Mouse (Mus musculus) limb, embryonic 14.5 days (tissue): ENCODE data around the gene Setd2. TPM values are rescaled to one million over a fixed set of nuclear protein-coding genes. Genes with fewer than 3 reads are reported as not detected.

Source experiments
- ATAC-seq: fragments of 200-750 bp; cut with Nextera tagmentation; 2 replicates; pipeline ENCODE4 v1.8.0; 2017; ENCODE audit warnings: low read depth, moderate number of reproducible peaks, moderate TSS enrichment; ENCODE audit not compliant: low FRiP score
- DNase-seq: peaks from one replicate; pipeline ENCODE4 v3.0.0-alpha.2; 2015; ENCODE audit warnings: low spot score
- H3K27ac ChIP-seq: fragments of 300-500 bp; sonication (generic); replicated peaks from 2 replicates; pipeline ENCODE4 v1.5.1; 2014; ENCODE audit warnings: low read depth, mild to moderate bottlenecking, low read length, moderate library complexity, mixed read lengths
- H3K27me3 ChIP-seq: fragments of 300-500 bp; sonication (generic); 2 replicates; pipeline ENCODE4 v1.6.1; 2014; ENCODE audit warnings: low read length, mixed read lengths; ENCODE audit not compliant: control insufficient read depth, insufficient read depth
- H3K36me3 ChIP-seq: fragments of 300-500 bp; sonication (generic); 2 replicates; pipeline ENCODE4 v1.6.1; 2014; ENCODE audit warnings: mild to moderate bottlenecking, low read length, moderate library complexity, mixed read lengths; ENCODE audit not compliant: control insufficient read depth, insufficient read depth
- H3K4me1 ChIP-seq: fragments of 300-500 bp; sonication (generic); 2 replicates; pipeline ENCODE4 v1.6.1; 2014; ENCODE audit warnings: antibody characterized with exemption, low read length, mixed read lengths; ENCODE audit not compliant: control insufficient read depth, insufficient read depth
- H3K4me2 ChIP-seq: fragments of 300-500 bp; sonication (generic); replicated peaks from 2 replicates; pipeline ENCODE4 v1.6.1; 2014; ENCODE audit warnings: low read depth, mild to moderate bottlenecking, low read length, moderate library complexity; ENCODE audit not compliant: severe bottlenecking
- H3K4me3 ChIP-seq: fragments of 300-500 bp; sonication (generic); replicated peaks from 2 replicates; pipeline ENCODE4 v1.5.1; 2014; ENCODE audit warnings: low read length
- H3K9ac ChIP-seq: fragments of 300-500 bp; sonication (generic); 2 replicates; pipeline ENCODE4 v1.6.1; 2014; ENCODE audit warnings: mild to moderate bottlenecking, low read depth, low read length, moderate library complexity; ENCODE audit not compliant: severe bottlenecking
- H3K9me3 ChIP-seq: fragments of 300-500 bp; sonication (generic); 2 replicates; pipeline ENCODE4 v1.6.1; 2016; ENCODE audit warnings: low read length; ENCODE audit not compliant: control insufficient read depth
- POLR2A ChIP-seq: fragments of 200-500 bp; IDR thresholded peaks from 2 replicates; pipeline ENCODE4 v1.8.0; 2012; ENCODE audit warnings: inconsistent platforms, mild to moderate bottlenecking, moderate library complexity, borderline replicate concordance; ENCODE audit not compliant: insufficient read depth, insufficient read length; ENCODE audit errors: extremely low read depth
- WGBS: fragments of 180-500 bp; shearing (Covaris S2); extraction: QIAGEN DNeasy Blood & Tissue Kit; methylation state at CpG from one replicate; pipeline ENCODE4 v1.1.7; 2014; 5-methylcytosine and 5-hydroxymethylcytosine counted together
- polyA plus RNA-seq, 2 experiments: library from polyadenylated mRNA; depleted of rRNA in 1 of 2; stranded (reverse) in 1 of 2; unstranded in 1 of 2; fragments of >200 nt; fragmentation: Nextera tagmentation in 1 of 2; extraction: Ambion mirVana in 1 of 2; gene quantifications; 2 replicates each; pipeline versions ENCODE4 v1.2.1 to v1.2.3; 2012 to 2014

Setd2 gene
- polyA plus RNA-seq, 2 experiments: 52.7 to 86.5 TPM

DNA sequence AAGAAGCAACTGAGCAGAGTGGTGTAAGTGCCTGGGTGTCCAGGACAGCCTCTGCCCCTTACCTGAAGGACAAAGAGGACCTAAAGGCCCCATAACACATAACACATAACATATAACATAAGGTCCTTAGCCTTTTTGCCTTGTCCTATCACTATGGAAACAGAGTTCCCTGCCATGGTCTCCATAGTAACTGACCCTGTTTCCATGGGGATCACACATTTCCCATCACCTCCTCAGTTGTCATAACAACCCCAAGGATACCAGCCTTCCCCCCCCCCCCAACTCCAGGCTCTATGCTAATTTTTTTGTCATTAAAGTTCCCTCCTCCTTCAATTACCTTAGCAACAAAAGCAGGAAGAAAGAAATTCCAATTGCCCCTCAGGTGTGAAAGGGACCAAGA lies 117.4 kb downstream of the Setd2 start:
- Histone ChIP-seq H3K4me3 (no peak overlapping the region), H3K27me3 (peaks cover 26% of the 10 kb centered on the region)

GRCm38 (mm10) chr9:110651931-110652722 lies 119.7 kb downstream of the Setd2 start:
- Histone ChIP-seq H3K27me3 (peaks cover 26% of the 10 kb centered on the region), H3K9ac (no peak overlapping the region), H3K36me3 (no peaks in the 10 kb centered on the region), H3K4me2 (0 out of 2 replicates have a peak overlapping the region, but pooled peaks have one; percentile 99), H3K27ac (no peak overlapping the region), H3K9me3 (no peaks in the 10 kb centered on the region), H3K4me1 (peaks cover 20% of the 10 kb centered on the region), H3K4me3 (0 out of 2 replicates have a peak overlapping the region, but pooled peaks have one; percentile 10)
- TF ChIP-seq POLR2A: no peak
- ATAC-seq (no peak), DNase-seq (no peak)
- WGBS: 25% methylated on average over 13 of the region's 13 CpGs

More for the DNA sequence above, 117.4 kb downstream of the Setd2 start:
- no peak for TF ChIP-seq POLR2A
- DNase-seq (no peak), ATAC-seq (no peak)
- no peak overlapping the region for H3K4me2 ChIP-seq
- H3K9me3 ChIP-seq: no peaks in the 10 kb centered on the region
- no peak overlapping the region for H3K9ac ChIP-seq
- H3K36me3 ChIP-seq: no peaks in the 10 kb centered on the region
- peaks cover 14% of the 10 kb centered on the region; the same call in 1 of the 2 replicates for H3K4me1 ChIP-seq
- H3K27ac ChIP-seq: no peak overlapping the region

GRCm38 (mm10) chr9:110652963-110653654 lies 120.7 kb downstream of the Setd2 start:
- DNase-seq (no peak), ATAC-seq (no peak)
- Histone ChIP-seq H3K4me3 (peak overlapping the region; percentile 60), H3K4me1 (peaks cover 20% of the 10 kb centered on the region), H3K9ac (peak overlapping the region; percentile 52), H3K9me3 (no peaks in the 10 kb centered on the region), H3K27me3 (peaks cover 26% of the 10 kb centered on the region), H3K4me2 (peak overlapping the region; percentile 99), H3K27ac (no peak overlapping the region), H3K36me3 (no peaks in the 10 kb centered on the region)
- 23% methylated on average over 14 of the region's 14 CpGs for WGBS
- TF ChIP-seq POLR2A: no peak

GRCm38 (mm10) chr9:110653655-110654461 lies 121.5 kb downstream of the Setd2 start, which contains the start of gene Nbeal2:
Nbeal2 (minus strand) TSS chr9:110654161.
- TF ChIP-seq POLR2A: no peak
- Histone ChIP-seq H3K27ac (no peak within 1 kb of the TSS), H3K4me3 (peak within 1 kb of the TSS; percentile 60), H3K9me3 (no peaks in the 10 kb centered on the region), H3K4me2 (peak within 1 kb of the TSS; percentile 99), H3K4me1 (peaks cover 20% of the 10 kb centered on the region), H3K36me3 (no peaks in the 10 kb centered on the region), H3K27me3 (peaks cover 26% of the 10 kb centered on the region), H3K9ac (peak within 1 kb of the TSS; percentile 52)
- peak; percentile 80 for DNase-seq
- peak; percentile 72 for ATAC-seq
- WGBS: under 1% methylated on average over 31 of the region's 75 CpGs
